Mouse (Mus musculus) liver, embryonic 11.5 days (tissue): ENCODE measurements at regions not wholly inside any gene's neighbourhood (a gene's known extent, or its start where the extent isn't known, plus 50 kb on each side); places are given as distances from the start of the nearest gene placed in this dataset.

Experiments
- ATAC-seq: fragments of 200-750 bp; cut with Nextera tagmentation; replicated peaks from 2 replicates; pipeline ENCODE4 v1.8.0; 2017; ENCODE audit warnings: moderate number of reproducible peaks, mild to moderate bottlenecking, moderate TSS enrichment, moderate library complexity; ENCODE audit not compliant: low FRiP score
- DNase-seq: peaks from one replicate; pipeline ENCODE4 v3.0.0-alpha.2; 2017; ENCODE audit warnings: low spot score
- H3K27ac ChIP-seq: fragments of 300-500 bp; sonication (generic); 2 replicates; pipeline ENCODE4 v1.5.1; 2014; ENCODE audit warnings: mild to moderate bottlenecking, low read depth, low read length, control low read depth
- H3K27me3 ChIP-seq: fragments of 300-500 bp; sonication (generic); replicated peaks from 2 replicates; pipeline ENCODE4 v1.6.1; 2014; ENCODE audit warnings: low read length, mixed read lengths; ENCODE audit not compliant: control insufficient read depth, insufficient read depth
- H3K36me3 ChIP-seq: fragments of 300-500 bp; sonication (generic); 2 replicates; pipeline ENCODE4 v1.6.1; 2014; ENCODE audit warnings: mild to moderate bottlenecking, low read length, moderate library complexity, mixed read lengths; ENCODE audit not compliant: control insufficient read depth, insufficient read depth
- H3K4me1 ChIP-seq: fragments of 300-500 bp; sonication (generic); replicated peaks from 2 replicates; pipeline ENCODE4 v1.6.1; 2014; ENCODE audit warnings: low read length, mixed read lengths; ENCODE audit not compliant: control insufficient read depth, insufficient read depth
- H3K4me2 ChIP-seq: fragments of 300-500 bp; sonication (generic); 2 replicates; pipeline ENCODE4 v1.6.1; 2014; ENCODE audit warnings: mild to moderate bottlenecking, control low read depth, moderate library complexity
- H3K4me3 ChIP-seq: fragments of 300-500 bp; sonication (generic); 2 replicates; pipeline ENCODE4 v1.5.1; 2014; ENCODE audit warnings: low read depth, low read length, control low read depth
- H3K9ac ChIP-seq: fragments of 300-500 bp; sonication (generic); 2 replicates; pipeline ENCODE4 v1.6.1; 2014; ENCODE audit warnings: low read depth, low read length, control low read depth
- H3K9me3 ChIP-seq: fragments of 300-500 bp; sonication (generic); 2 replicates; pipeline ENCODE4 v1.6.1; 2016; ENCODE audit warnings: low read length, inconsistent platforms, mixed read lengths; ENCODE audit not compliant: control insufficient read depth
- whole genome bisulfite sequencing: fragments of 180-500 bp; shearing (Covaris S2); extraction: QIAGEN DNeasy Blood & Tissue Kit; methylation state at CpG from one replicate; pipeline ENCODE4 v1.1.7; 2014; 5-methylcytosine and 5-hydroxymethylcytosine counted together

GRCm38 (mm10) chr11:84760622-84761196 lies 58.6 kb downstream of the Mrm1 start:
- Histone ChIP-seq H3K4me3 (no peak overlapping the region), H3K27ac (no peak overlapping the region), H3K9me3 (no peaks in the 10 kb centered on the region), H3K4me2 (no peak overlapping the region), H3K9ac (no peak overlapping the region), H3K4me1 (no peaks in the 10 kb centered on the region), H3K27me3 (peaks cover 37% of the 10 kb centered on the region), H3K36me3 (no peaks in the 10 kb centered on the region)
- 50% methylated on average over 15 of the region's 15 CpGs for WGBS
- DNase-seq: no peak
- ATAC-seq: no peak

DNA sequence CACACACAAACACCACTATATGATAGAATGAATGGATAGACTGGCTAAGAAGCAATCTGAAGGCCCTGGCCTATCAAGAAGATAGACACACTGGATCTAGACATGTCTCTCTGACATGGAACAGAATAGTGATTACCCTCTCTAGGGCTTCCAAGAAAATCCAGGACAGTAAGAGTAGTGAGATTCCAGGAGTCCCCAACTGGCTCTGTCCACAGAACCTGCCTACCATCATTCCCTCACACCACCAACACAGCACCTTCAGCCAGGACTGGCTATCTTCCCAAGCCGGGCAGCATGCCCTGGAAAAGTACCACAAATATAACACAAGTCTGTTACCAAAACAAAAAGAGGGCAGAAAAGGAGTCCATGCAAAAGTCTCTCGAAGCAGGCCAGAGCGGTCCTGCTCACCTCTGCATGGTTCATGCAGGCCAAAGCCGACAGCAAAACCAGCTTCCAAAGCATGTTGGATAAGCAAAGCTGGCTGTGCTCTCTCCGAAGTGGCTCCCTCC lies 59.8 kb downstream of the Mrm1 start:
- WGBS: 70% methylated on average over 5 of the region's 5 CpGs
- H3K36me3 ChIP-seq: no peaks in the 10 kb centered on the region

GRCm38 (mm10) chr11:84752007-84752406 lies 67.3 kb downstream of the Mrm1 start:
- no peak overlapping the region for H3K4me2 ChIP-seq
- no peak overlapping the region for H3K4me3 ChIP-seq
- no peaks in the 10 kb centered on the region for H3K9me3 ChIP-seq
- H3K27ac ChIP-seq: no peak overlapping the region
- ATAC-seq (no peak), DNase-seq (no peak)
- WGBS: 66% methylated on average over 6 of the region's 6 CpGs
- no peaks in the 10 kb centered on the region for H3K36me3 ChIP-seq
- no peaks in the 10 kb centered on the region; the same call in 1 of the 2 replicates for H3K27me3 ChIP-seq
- no peaks in the 10 kb centered on the region for H3K4me1 ChIP-seq
- H3K9ac ChIP-seq: no peak overlapping the region

More for the DNA sequence above, 59.8 kb downstream of the Mrm1 start:
- Histone ChIP-seq H3K9ac (no peak overlapping the region), H3K9me3 (no peaks in the 10 kb centered on the region), H3K4me1 (no peaks in the 10 kb centered on the region), H3K4me3 (no peak overlapping the region), H3K27me3 (peaks cover 25% of the 10 kb centered on the region), H3K27ac (no peak overlapping the region), H3K4me2 (no peak overlapping the region)
- ATAC-seq: no peak
- DNase-seq: no peak

- Histone ChIP-seq H3K9me3 (no peaks in the 10 kb centered on the region), H3K4me3 (no peak overlapping the region), H3K27me3 (no peaks in the 10 kb centered on the region; the same call in none of the 2 replicates), H3K4me2 (no peak overlapping the region), H3K4me1 (no peaks in the 10 kb centered on the region), H3K9ac (no peak overlapping the region), H3K27ac (no peak overlapping the region), H3K36me3 (no peaks in the 10 kb centered on the region)
- ATAC-seq (no peak), DNase-seq (no peak)
- WGBS: 43% methylated on average over 12 of the region's 12 CpGs
Observed at GRCm38 (mm10) chr11:84749490-84750349, 69.6 kb downstream of the Mrm1 start.

- peaks cover 17% of the 10 kb centered on the region for H3K27me3 ChIP-seq
- no peak overlapping the region for H3K9ac ChIP-seq
- H3K27ac ChIP-seq: no peak overlapping the region
- DNase-seq: no peak
- no peaks in the 10 kb centered on the region for H3K36me3 ChIP-seq
- 0 out of 2 replicates have a peak, but pooled peaks cover 4% of the 10 kb centered on the region for H3K4me1 ChIP-seq
- no peak overlapping the region for H3K4me3 ChIP-seq
- no peak for ATAC-seq
- no peak overlapping the region for H3K4me2 ChIP-seq
- H3K9me3 ChIP-seq: no peaks in the 10 kb centered on the region
- 13% methylated on average over 17 of the region's 17 CpGs for WGBS
Observed at GRCm38 (mm10) chr11:84738769-84739589, 80.3 kb downstream of the Mrm1 start.

DNA sequence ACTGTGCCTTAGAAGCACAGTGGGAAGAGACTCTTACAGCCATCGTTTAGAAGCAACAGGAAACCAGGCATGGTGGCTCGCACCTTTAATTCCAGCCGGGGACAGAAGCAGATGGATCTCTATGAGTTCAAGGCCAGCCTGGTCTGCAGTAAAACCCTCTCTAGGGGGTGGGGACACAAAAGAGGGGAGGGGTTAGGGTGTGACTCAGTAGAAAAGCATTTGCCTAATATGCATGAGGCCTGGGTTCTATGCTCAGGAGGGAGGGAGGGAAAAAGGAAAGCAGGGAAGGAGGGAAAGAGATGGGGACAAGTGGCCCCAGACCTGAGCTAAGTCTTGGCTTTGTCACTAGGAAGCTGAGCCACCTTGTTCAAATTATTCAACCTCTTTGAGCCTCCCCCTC lies 81.2 kb downstream of the Mrm1 start:
- Histone ChIP-seq H3K9me3 (no peaks in the 10 kb centered on the region), H3K4me3 (no peak overlapping the region), H3K27ac (no peak overlapping the region), H3K27me3 (peaks cover 17% of the 10 kb centered on the region), H3K4me1 (0 out of 2 replicates have a peak, but pooled peaks cover 4% of the 10 kb centered on the region), H3K4me2 (no peak overlapping the region), H3K9ac (no peak overlapping the region), H3K36me3 (no peaks in the 10 kb centered on the region)
- WGBS: 37% methylated on average over 3 of the region's 3 CpGs
- ATAC-seq (no peak), DNase-seq (no peak)

DNA sequence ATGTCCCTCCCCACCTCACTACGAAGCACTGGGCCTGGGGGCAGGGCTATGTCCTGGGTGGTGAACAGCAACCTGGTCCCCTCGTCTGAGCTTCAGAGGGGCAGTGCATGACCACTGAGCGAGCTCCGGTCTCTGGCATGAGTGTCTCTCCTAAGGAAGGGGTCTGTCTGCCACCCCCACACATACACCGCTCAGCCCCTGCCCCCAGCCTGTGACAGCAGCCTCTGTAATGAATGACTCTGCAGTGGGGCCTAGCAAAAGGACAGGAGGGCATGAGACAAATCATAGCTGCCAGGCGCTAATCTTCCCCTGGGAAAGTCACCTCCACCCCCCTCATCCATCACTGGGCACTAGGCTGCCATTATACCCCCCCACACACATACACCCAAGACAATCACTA lies 87.4 kb downstream of the Mrm1 start:
- H3K27ac ChIP-seq: no peak overlapping the region
- no peak overlapping the region for H3K4me3 ChIP-seq
- WGBS: 66% methylated on average over 6 of the region's 6 CpGs
- no peaks in the 10 kb centered on the region for H3K4me1 ChIP-seq
- H3K9ac ChIP-seq: no peak overlapping the region
- H3K36me3 ChIP-seq: no peaks in the 10 kb centered on the region
- peaks cover 4% of the 10 kb centered on the region for H3K27me3 ChIP-seq
- H3K9me3 ChIP-seq: no peaks in the 10 kb centered on the region
- DNase-seq (no peak), ATAC-seq (no peak)
- no peak overlapping the region for H3K4me2 ChIP-seq

GRCm38 (mm10) chr11:84730218-84730617 lies 89.1 kb downstream of the Mrm1 start:
- 36% methylated on average over 8 of the region's 8 CpGs for WGBS
- Histone ChIP-seq H3K9me3 (no peaks in the 10 kb centered on the region), H3K9ac (no peak overlapping the region), H3K27me3 (peaks cover 4% of the 10 kb centered on the region), H3K4me2 (no peak overlapping the region), H3K27ac (no peak overlapping the region), H3K4me3 (no peak overlapping the region), H3K36me3 (no peaks in the 10 kb centered on the region), H3K4me1 (no peaks in the 10 kb centered on the region)
- DNase-seq (no peak), ATAC-seq (no peak)
